Mouse (Mus musculus) heart, embryonic 10.5 days (tissue): ENCODE results near the gene Zfp648. TPM values are rescaled to one million over a fixed set of nuclear protein-coding genes. Genes with fewer than 3 reads are reported as not detected.

Experiments used
- DNase-seq: peaks from one replicate; pipeline ENCODE4 v3.0.0-alpha.2; 2017; ENCODE audit warnings: low spot score
- H3K27ac ChIP-seq: fragments of 300-500 bp; sonication (generic); 2 replicates; pipeline ENCODE4 v1.5.1; 2016; ENCODE audit warnings: mild to moderate bottlenecking
- H3K27me3 ChIP-seq: fragments of 300-500 bp; sonication (generic); 2 replicates; pipeline ENCODE4 v1.6.1; 2016; ENCODE audit warnings: mild to moderate bottlenecking; ENCODE audit not compliant: poor library complexity, insufficient read depth, severe bottlenecking
- H3K36me3 ChIP-seq: fragments of 300-500 bp; sonication (generic); 2 replicates; pipeline ENCODE4 v1.6.1; 2016; ENCODE audit warnings: mild to moderate bottlenecking, moderate library complexity
- H3K4me1 ChIP-seq: fragments of 300-500 bp; sonication (generic); 2 replicates; pipeline ENCODE4 v1.6.1; 2016; ENCODE audit warnings: mild to moderate bottlenecking
- H3K4me3 ChIP-seq: fragments of 300-500 bp; sonication (generic); 2 replicates; pipeline ENCODE4 v1.5.1; 2016; ENCODE audit warnings: mild to moderate bottlenecking, moderate library complexity
- H3K9me3 ChIP-seq: fragments of 300-500 bp; sonication (generic); 2 replicates; pipeline ENCODE4 v1.6.1; 2016; ENCODE audit warnings: mild to moderate bottlenecking, moderate library complexity
- WGBS: fragments of 180-500 bp; shearing (Covaris S2); methylation state at CpG from one replicate; pipeline ENCODE4 v1.1.7; 2016; 5-methylcytosine and 5-hydroxymethylcytosine counted together
- polyA plus RNA-seq: library from polyadenylated mRNA; unstranded; fragments of >200 nt; fragmentation: Nextera tagmentation; extraction: Ambion mirVana; gene quantifications from 2 replicates; pipeline ENCODE4 v1.2.1, GENCODE M21; 2016

Gene Zfp648
- polyA plus RNA-seq, result 0.12 and 0.14 TPM in 2 replicates

DNA sequence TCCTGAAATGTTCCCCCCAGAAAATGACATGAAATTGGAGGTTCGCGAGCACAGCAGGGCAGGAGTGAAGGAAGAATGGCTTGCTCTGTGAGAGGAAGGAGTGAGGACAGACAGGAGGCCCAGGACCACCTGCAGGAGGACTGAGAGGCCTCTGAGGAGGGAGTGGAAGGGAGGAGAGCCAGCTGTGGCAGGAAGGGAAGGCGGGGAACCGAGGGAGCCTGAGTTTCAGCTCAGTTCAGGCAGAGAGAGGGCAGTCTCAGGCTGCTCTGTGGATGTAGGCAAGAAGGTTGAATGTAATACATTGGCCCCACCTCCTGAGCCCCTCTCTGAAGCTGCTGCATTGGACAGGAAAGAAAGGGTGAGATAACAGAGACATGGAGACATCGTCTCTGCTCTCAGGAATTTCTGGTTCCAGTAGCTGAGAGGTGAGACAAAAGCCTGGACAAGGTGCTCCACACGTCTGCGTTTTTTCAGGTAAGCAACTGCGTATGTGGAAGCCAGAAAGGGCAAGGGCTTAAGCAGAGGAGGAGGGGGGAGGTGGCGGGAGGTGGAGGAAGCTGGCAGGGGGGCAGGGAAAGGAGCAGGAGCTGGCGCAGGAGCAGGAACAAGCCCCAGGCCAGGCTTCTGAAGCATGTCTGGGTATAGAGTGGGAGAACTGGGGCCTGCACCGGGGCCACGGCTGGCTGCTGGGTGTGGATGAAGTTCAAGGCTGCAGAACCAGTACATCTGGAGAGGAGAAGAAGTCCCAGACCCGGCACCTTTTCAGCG is at the start of gene Zfp648:
Zfp648 (plus strand) TSS at position 233 of the 768 bp plus-strand sequence.
- Histone ChIP-seq H3K36me3 (no peaks in the 10 kb centered on the region), H3K27ac (no peak within 1 kb of the TSS)

DNA sequence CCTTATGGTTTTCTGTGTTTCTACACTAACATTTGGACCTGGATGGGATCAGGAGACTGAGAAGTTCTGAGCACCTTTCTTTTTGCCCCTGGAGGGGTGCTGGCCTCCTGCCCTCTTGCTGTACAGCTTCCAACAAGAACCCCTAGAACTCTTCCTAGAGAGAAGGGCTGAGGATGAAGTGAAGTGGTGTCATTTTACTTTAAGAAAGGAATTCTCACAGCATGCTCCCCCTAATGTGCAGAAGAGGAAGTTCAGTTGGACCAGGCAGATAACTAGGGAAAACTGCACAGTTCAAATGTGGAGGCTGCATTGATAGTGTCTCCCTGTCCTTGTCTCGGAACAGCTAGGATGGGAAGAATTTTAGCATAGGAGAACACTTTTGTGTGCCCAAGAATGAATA is 48.4 kb upstream of the Zfp648 start:
- no peaks in the 10 kb centered on the region for H3K9me3 ChIP-seq
- H3K27ac ChIP-seq, result no peak overlapping the region
- H3K27me3 ChIP-seq, result no peaks in the 10 kb centered on the region
- WGBS, result 64% methylated on average over 1 of the region's 1 CpGs
- H3K36me3 ChIP-seq, result no peaks in the 10 kb centered on the region
- peaks cover 17% of the 10 kb centered on the region for H3K4me1 ChIP-seq
- DNase-seq, result peak; percentile 38
- no peak overlapping the region for H3K4me3 ChIP-seq

More for the DNA sequence above, at the start of gene Zfp648:
- Histone ChIP-seq H3K9me3 (peaks cover 3% of the 10 kb centered on the region; the same call in 1 of the 2 replicates), H3K27me3 (peaks cover 55% of the 10 kb centered on the region), H3K4me3 (no peak within 1 kb of the TSS), H3K4me1 (peaks cover 17% of the 10 kb centered on the region)
- WGBS, result 27% methylated on average over 14 of the region's 14 CpGs
- peak; percentile 71 for DNase-seq

DNA sequence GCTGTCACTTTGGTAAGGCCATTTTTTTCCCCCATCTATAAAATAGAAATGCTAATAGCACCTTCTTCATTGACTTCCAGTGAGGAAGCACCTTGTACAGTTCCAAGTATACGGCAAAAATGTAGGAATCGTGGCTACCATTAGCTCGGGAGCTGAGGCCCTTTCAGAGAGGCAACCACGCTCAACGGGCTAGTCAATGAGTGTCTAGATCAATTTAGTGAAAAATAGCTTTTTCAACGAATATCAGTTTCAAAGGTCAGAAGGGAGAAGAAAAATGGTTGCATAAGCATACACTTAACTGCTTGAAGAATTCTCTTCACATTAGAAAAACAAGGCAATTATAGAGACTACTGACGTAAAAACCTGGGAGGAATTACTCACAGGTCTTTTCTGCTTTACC is 47.2 kb upstream of the Zfp648 start:
- WGBS, result 90% methylated on average over 7 of the region's 7 CpGs
- no peaks in the 10 kb centered on the region for H3K9me3 ChIP-seq
- peak; percentile 39 for DNase-seq
- H3K27ac ChIP-seq, result no peak overlapping the region
- no peak overlapping the region for H3K4me3 ChIP-seq
- peaks cover 15% of the 10 kb centered on the region for H3K4me1 ChIP-seq
- no peaks in the 10 kb centered on the region for H3K36me3 ChIP-seq
- no peaks in the 10 kb centered on the region for H3K27me3 ChIP-seq

DNA sequence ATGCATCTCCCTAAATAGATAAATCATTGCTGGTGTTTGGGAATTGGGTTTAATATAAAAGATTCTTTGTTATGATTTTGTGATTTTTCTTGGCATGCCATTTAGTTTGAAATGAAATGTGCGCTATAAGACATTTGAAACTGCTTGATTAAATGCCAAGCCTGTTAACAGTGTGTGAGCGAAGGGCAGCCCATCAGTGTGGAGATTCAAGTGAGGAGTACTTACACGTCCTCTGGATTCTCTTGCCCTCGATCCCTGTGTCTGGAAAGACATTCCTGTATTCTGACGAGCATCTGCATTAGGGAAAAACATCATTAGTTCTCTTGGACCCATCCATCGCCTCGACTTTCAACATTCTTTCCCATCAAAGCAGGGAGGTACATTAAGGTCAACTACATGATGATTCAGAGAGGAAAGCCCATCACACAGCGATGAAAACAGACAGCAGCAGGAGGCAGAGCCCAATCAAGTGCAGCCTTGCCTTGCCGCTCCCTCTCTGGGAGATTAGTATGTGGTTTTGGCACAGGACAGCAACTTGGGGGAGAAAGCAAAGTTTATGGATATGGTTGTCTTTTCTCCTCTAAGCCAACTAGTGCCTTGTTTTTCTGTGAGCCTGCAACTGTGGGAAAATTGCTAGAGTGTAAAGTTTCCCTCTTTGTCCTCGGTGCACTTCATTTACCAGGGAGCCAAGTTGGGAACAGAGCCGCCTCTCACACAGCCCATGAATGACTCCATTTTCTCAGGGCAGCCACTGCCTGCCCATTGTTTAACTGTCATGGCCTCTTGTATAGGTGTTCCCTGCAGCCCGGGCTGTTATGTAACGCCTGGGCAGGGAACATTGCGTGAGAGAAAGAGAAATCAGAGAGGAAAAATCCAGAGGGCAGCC is 44.6 kb upstream of the Zfp648 start:
- peak; percentile 61 for DNase-seq
- H3K27me3 ChIP-seq, result no peaks in the 10 kb centered on the region
- no peaks in the 10 kb centered on the region for H3K36me3 ChIP-seq
- no peak overlapping the region for H3K4me3 ChIP-seq
- WGBS, result 74% methylated on average over 14 of the region's 14 CpGs
- H3K4me1 ChIP-seq, result no peaks in the 10 kb centered on the region
- H3K9me3 ChIP-seq, result no peaks in the 10 kb centered on the region
- H3K27ac ChIP-seq, result no peak overlapping the region

DNA sequence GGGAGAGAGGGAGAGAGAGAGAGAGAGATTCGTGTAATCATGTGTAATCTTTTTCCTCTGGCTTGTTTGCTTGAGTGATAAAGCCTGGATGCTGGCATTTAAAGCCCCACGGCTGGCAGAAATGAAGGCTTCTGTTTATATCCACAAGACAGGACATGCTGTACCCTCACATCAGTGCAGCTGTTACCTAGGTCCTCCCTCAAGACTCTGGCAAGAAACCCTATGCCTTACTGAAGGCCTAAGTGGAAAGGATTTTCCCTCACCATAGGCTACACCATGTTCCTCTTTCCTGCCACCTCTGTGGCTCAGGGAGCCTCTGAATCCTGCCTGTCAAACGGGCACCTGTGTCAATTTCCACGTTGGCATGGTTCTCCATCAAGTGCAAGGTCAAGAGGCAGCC is 43.9 kb upstream of the Zfp648 start:
- H3K36me3 ChIP-seq, result no peaks in the 10 kb centered on the region
- no peak overlapping the region for H3K27ac ChIP-seq
- H3K9me3 ChIP-seq, result no peaks in the 10 kb centered on the region
- 52% methylated on average over 4 of the region's 4 CpGs for WGBS
- H3K4me1 ChIP-seq, result no peaks in the 10 kb centered on the region
- H3K27me3 ChIP-seq, result no peaks in the 10 kb centered on the region
- H3K4me3 ChIP-seq, result no peak overlapping the region
- peak; percentile 66 for DNase-seq

DNA sequence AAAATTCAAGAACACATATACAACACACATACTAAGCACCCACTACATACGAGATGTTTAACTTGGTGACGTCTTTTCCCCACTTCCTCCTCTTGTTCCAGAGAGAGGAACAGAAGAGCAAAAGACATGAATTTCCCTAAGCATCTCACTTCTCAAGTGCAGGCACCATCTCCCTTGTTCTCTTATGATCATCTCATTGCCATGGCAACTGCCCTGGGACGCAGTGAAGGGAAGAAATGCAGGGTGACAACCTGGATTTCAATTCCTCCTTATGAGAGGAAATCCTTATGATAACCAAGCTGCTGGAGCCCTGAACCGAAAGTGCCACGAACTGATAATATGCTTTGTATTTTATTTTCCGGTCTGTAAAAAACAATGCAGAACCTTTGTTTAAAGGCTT is 33.3 kb upstream of the Zfp648 start:
- no peak overlapping the region for H3K27ac ChIP-seq
- no peaks in the 10 kb centered on the region for H3K27me3 ChIP-seq
- no peaks in the 10 kb centered on the region for H3K36me3 ChIP-seq
- no peaks in the 10 kb centered on the region for H3K4me1 ChIP-seq
- DNase-seq, result no peak
- whole genome bisulfite sequencing, result 73% methylated on average over 6 of the region's 6 CpGs
- H3K9me3 ChIP-seq, result no peaks in the 10 kb centered on the region
- H3K4me3 ChIP-seq, result no peak overlapping the region

DNA sequence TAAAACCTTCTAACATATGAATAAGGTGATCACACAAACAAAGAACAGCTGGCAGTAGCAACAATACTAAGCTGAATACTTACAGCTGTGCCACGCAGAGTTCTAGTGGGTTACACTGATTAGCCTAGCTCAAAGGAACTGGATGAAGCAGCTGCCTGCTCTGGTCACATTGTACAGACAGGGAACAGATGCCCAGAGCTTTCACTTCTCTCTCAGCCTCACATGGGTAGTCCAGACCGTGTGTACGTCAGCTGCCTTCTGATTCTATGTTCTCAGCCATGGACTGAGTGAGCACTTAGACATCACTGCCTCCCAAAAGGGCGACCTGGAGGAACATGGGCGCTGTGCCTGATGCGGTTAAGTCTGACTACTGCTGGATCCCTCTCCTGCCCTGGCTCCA is 25.7 kb upstream of the Zfp648 start:
- Histone ChIP-seq H3K4me3 (no peak overlapping the region), H3K4me1 (no peaks in the 10 kb centered on the region), H3K27me3 (0 out of 2 replicates have a peak, but pooled peaks cover 4% of the 10 kb centered on the region), H3K36me3 (no peaks in the 10 kb centered on the region), H3K9me3 (no peaks in the 10 kb centered on the region), H3K27ac (no peak overlapping the region)
- DNase-seq, result no peak
- WGBS, result 83% methylated on average over 6 of the region's 6 CpGs

DNA sequence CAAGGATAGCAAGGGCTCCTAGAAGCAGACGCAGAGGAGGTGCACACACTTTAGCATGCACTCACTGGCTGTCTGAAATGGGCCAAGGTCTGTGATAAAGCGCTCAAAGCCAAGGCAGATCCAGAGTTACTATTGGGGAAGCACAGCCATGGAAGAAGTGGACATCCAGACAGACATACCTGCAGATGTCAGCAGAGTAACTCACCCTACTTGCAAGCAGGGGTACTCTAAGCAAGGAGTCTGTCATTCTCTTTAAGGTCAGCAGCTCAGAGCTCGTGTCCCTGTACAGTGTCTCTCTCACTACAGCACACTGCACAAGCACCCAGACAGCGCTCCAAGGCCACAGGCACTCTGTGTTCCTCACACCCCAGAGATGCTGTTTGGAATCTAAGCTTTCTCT is 23.2 kb upstream of the Zfp648 start:
- WGBS, result 83% methylated on average over 4 of the region's 4 CpGs

DNA sequence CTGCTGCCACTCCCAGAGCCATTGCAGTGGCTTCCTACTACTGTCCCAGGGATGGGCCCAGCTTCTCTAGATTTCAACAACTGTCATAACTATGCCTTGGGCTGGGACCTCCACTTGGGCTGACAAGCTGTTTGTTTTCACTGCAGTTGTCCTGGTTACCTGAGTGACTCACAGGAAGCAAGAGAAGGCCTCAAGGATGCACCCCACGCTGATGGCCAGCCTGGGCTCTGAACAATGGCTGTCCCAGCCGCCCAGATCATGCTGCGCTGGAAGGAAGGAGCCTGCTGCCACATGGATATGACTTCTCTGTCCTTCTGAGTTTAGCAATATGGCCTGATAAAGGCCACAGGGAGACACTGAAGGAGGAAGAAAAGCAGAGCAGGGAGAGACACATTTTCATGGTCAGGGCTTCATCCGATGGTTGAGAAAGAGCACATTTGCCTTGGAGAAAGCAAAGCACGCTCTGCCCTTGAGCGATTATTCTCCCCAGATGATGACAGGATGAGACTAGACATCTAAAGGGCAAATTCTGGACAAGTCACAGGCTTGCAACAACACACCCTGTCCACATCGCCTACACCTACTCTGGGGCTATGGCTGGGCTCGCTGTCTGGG is 22.3 kb upstream of the Zfp648 start:
- Histone ChIP-seq H3K4me3 (no peak overlapping the region), H3K4me1 (no peaks in the 10 kb centered on the region), H3K27me3 (0 out of 2 replicates have a peak, but pooled peaks cover 4% of the 10 kb centered on the region), H3K9me3 (no peaks in the 10 kb centered on the region), H3K36me3 (no peaks in the 10 kb centered on the region), H3K27ac (no peak overlapping the region)
- DNase-seq, result no peak
- 80% methylated on average over 8 of the region's 8 CpGs for WGBS

More for the DNA sequence above, 23.2 kb upstream of the Zfp648 start:
- H3K27ac ChIP-seq, result no peak overlapping the region
- no peak overlapping the region for H3K4me3 ChIP-seq
- no peaks in the 10 kb centered on the region for H3K4me1 ChIP-seq
- H3K9me3 ChIP-seq, result no peaks in the 10 kb centered on the region
- 0 out of 2 replicates have a peak, but pooled peaks cover 4% of the 10 kb centered on the region for H3K27me3 ChIP-seq
- DNase-seq, result no peak
- H3K36me3 ChIP-seq, result no peaks in the 10 kb centered on the region

DNA sequence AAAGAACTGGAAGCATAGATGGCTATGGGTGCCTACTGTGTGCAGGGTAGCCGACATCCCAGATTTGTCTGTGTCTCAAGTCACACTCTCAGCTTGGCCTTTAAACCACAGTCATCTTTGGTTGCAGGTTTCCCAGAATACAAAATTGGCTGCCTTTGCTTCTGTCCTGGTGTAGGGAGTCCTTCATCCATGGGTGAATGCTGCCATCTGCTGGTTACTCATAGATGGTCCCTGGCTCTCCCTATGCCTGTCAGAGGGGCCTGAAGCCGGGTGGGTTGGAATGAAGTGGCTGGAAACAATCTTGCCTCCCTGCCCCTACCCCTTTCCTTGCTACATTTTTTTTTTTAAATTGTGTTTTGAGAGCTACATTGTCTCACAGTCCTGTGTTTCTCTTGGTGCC is 20.0 kb upstream of the Zfp648 start:
- Histone ChIP-seq H3K36me3 (no peaks in the 10 kb centered on the region), H3K4me3 (no peak overlapping the region), H3K27ac (no peak overlapping the region), H3K27me3 (0 out of 2 replicates have a peak, but pooled peaks cover 4% of the 10 kb centered on the region), H3K4me1 (no peaks in the 10 kb centered on the region), H3K9me3 (no peaks in the 10 kb centered on the region)
- no peak for DNase-seq
- 43% methylated on average over 2 of the region's 2 CpGs for WGBS

DNA sequence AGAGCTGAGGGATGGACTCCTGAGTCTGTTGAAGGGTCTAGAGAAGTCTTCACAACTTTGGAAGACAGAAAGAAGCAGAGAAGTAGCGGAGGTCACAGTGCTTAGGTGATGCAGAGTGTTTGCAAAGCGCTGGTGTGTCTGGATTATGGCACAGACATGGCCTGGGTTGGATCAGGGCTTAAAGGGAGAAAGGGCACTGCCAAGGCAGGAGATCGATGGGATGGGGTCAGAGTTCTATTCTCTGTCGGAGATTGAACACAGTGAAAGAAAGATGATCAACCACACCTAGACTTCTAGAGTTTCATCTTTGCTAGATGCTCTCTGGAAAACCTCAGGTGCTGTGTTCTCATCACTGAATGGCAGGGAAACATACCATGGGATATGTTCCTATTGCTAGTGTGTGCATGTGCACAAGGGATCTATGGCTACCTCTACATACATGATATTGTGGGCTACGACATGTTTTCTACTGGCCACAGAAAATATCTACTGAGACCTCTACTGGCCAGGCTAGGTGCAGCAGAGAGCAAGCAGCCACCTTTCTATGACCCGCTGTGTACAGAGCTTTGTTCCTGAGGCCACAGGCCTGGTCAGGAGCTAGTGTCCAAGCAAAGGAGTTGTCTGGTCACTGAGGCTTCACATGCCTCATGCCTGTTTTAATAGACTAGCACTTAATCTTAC is 18.5 kb upstream of the Zfp648 start:
- Histone ChIP-seq H3K27ac (no peak overlapping the region), H3K27me3 (0 out of 2 replicates have a peak, but pooled peaks cover 4% of the 10 kb centered on the region), H3K4me1 (no peaks in the 10 kb centered on the region), H3K36me3 (no peaks in the 10 kb centered on the region), H3K4me3 (no peak overlapping the region), H3K9me3 (no peaks in the 10 kb centered on the region)
- 71% methylated on average over 6 of the region's 6 CpGs for WGBS
- no peak for DNase-seq

DNA sequence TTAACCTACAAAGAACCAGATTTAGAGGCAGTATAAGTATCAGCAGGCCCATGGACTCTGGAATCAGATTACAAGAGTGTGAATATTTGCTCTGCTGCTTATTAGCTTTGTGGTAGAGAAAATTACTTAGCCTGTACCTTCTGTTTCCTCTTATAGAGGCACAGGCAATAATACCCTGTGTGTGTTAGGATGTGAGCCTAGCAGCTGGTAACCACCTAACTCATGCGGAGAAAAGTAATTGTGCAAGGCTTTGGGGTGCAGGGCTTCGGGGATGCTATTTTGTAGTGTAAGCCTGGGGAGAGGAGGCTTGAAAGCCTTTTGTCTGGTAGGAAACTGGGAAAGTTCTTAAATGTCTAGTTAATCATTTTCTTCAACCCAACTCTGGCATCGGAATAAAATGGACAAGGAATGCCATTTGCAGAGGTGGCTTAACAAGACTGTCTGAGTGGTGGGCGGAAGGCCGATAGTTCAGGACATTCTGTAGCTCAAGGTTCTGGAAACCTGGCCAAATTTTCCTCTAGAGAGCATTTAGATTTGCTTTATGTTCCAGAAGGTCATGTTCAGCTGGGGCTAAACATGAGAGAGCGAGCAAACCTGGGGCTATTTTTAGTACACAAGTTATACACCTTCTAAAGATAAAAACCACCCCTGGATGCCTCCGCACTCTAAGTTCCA is 17.8 kb upstream of the Zfp648 start:
- 0 out of 2 replicates have a peak, but pooled peaks cover 4% of the 10 kb centered on the region for H3K27me3 ChIP-seq
- WGBS, result 85% methylated on average over 7 of the region's 7 CpGs
- DNase-seq, result no peak
- H3K27ac ChIP-seq, result no peak overlapping the region
- H3K4me3 ChIP-seq, result no peak overlapping the region
- H3K4me1 ChIP-seq, result no peaks in the 10 kb centered on the region
- no peaks in the 10 kb centered on the region for H3K36me3 ChIP-seq
- H3K9me3 ChIP-seq, result no peaks in the 10 kb centered on the region
